Mouse (Mus musculus): ENCODE measurements at regions not wholly inside any gene's neighbourhood (a gene's known extent, or its start where the extent isn't known, plus 50 kb on each side); places are given as distances from the start of the nearest gene placed in this dataset.

DNA sequence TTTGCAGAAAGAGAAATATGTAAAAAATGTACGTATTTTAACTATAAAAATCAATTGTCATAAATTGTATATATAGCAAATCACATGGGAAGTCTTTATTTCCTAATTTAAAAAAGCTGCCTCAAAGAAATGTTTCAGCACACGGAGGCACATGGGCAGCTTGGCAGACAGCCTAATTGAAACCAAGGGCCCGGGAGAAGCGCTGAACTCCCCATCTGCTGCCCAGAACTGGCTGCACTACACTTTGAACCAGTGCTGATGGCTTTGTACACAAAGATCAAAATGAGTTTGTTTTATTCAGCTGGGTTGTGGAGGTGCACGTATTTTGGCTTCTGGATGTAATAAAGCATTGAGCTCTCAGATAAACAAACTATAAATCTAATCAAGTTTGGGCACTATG is 100.2 kb upstream of the Rspo3 start:
- Histone ChIP-seq H3K36me3 (ENCODE audit: control insufficient read depth, insufficient read depth, low read length, poor library complexity, severe bottlenecking) (no peaks in the 10 kb centered on the region), H3K9me3 (ENCODE audit: control insufficient read depth, insufficient read depth, low read depth, low read length) (no peaks in the 10 kb centered on the region), H3K4me1 (ENCODE audit: control insufficient read depth in 2 of 2, insufficient read depth in 2 of 2, low read length in 2 of 2, poor library complexity in 1 of 2) (no peaks in the 10 kb centered on the region), H3K4me3 (ENCODE audit: insufficient read depth in 1 of 2, low read depth in 1 of 2, low read length in 2 of 2, poor library complexity in 1 of 2, severe bottlenecking in 1 of 2) (no peak overlapping the region), H3K9ac (ENCODE audit: insufficient read depth, low read depth, low read length, poor library complexity, severe bottlenecking) (no peak overlapping the region), H3K27ac (ENCODE audit: insufficient read depth, low read depth, low read length, poor library complexity, severe bottlenecking) (no peak overlapping the region)
- TF ChIP-seq ZNF384 (IDR thresholded peaks at IDR 0.05; ENCODE audit: low read depth, low read length) (no peak), ZC3H11A (IDR thresholded peaks at IDR 0.05; ENCODE audit: borderline replicate concordance, low read depth, low read length) (no peak)
- DNase-seq (ENCODE audit: low read depth, low spot score), result no peak
- in situ Hi-C loops (cut with MboI; ENCODE audit: low sequenced_read_pairs in 2 of 2, unreplicated experiment in 2 of 2), result no loop called here

DNA sequence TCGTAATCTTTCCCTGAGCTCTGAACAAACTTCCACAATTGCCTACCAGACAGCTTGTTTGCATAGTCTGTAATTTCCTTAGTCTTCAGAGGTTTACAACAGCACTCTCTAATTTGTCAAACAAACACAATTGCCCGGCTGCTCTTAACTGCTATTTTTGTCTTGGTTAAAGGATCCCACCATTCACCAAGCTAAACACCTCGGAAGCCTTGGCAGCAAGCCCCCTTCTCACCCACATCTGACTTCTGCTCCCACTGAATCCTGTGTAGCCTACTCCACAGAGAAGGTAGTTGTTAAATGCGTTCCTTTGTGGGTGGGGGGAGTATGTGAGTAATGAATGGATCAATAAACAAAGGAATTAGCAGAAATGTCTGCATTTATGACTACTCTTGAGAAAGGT is 59.8 kb upstream of the Rspo3 start:
- DNase-seq (ENCODE audit: low read depth, low spot score), result peak; percentile 6
- Histone ChIP-seq H3K27ac (ENCODE audit: insufficient read depth, low read depth, low read length, poor library complexity, severe bottlenecking) (no peak overlapping the region), H3K9me3 (ENCODE audit: control insufficient read depth, insufficient read depth, low read depth, low read length) (no peaks in the 10 kb centered on the region), H3K36me3 (ENCODE audit: control insufficient read depth, insufficient read depth, low read length, poor library complexity, severe bottlenecking) (no peaks in the 10 kb centered on the region), H3K4me3 (ENCODE audit: insufficient read depth in 1 of 2, low read depth in 1 of 2, low read length in 2 of 2, poor library complexity in 1 of 2, severe bottlenecking in 1 of 2) (no peak overlapping the region), H3K9ac (ENCODE audit: insufficient read depth, low read depth, low read length, poor library complexity, severe bottlenecking) (no peak overlapping the region), H3K4me1 (ENCODE audit: control insufficient read depth in 2 of 2, insufficient read depth in 2 of 2, low read length in 2 of 2, poor library complexity in 1 of 2) (no peaks in the 10 kb centered on the region)
- TF ChIP-seq ZNF384 (IDR thresholded peaks at IDR 0.05; ENCODE audit: low read depth, low read length), result no peak
- no peak for TF ChIP-seq ZC3H11A (IDR thresholded peaks at IDR 0.05; ENCODE audit: borderline replicate concordance, low read depth, low read length)
- in situ Hi-C loops (cut with MboI; ENCODE audit: low sequenced_read_pairs in 2 of 2, unreplicated experiment in 2 of 2), result no loop called here

DNA sequence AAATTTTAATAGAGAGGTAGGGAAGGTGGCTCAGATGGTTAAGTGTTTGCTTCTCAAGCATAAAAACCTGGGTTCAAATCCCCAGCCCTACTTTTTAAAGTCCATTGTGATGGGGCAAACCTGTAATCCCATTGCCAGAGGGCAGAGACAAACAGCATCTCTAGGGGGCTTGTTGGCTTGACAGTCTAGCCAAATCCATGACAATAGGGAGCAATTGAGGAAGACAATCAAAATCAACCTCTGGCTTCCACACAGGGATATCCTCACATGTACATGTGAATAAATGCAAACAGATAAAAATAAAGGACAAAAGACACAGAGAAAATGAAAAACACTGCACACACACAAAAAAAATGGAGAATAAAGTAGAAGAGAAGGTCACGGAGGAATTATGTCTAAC is 59.3 kb upstream of the Rspo3 start:
- Histone ChIP-seq H3K27ac (ENCODE audit: insufficient read depth, low read depth, low read length, poor library complexity, severe bottlenecking) (no peak overlapping the region), H3K4me1 (ENCODE audit: control insufficient read depth in 2 of 2, insufficient read depth in 2 of 2, low read length in 2 of 2, poor library complexity in 1 of 2) (no peaks in the 10 kb centered on the region), H3K9me3 (ENCODE audit: control insufficient read depth, insufficient read depth, low read depth, low read length) (no peaks in the 10 kb centered on the region), H3K9ac (ENCODE audit: insufficient read depth, low read depth, low read length, poor library complexity, severe bottlenecking) (no peak overlapping the region), H3K4me3 (ENCODE audit: insufficient read depth in 1 of 2, low read depth in 1 of 2, low read length in 2 of 2, poor library complexity in 1 of 2, severe bottlenecking in 1 of 2) (no peak overlapping the region), H3K36me3 (ENCODE audit: control insufficient read depth, insufficient read depth, low read length, poor library complexity, severe bottlenecking) (no peaks in the 10 kb centered on the region)
- no peak for TF ChIP-seq ZNF384 (IDR thresholded peaks at IDR 0.05; ENCODE audit: low read depth, low read length)
- no peak for TF ChIP-seq HCFC1 (IDR thresholded peaks at IDR 0.05; ENCODE audit: borderline replicate concordance, insufficient read depth, low read length)
- no peak for TF ChIP-seq MAFK (IDR thresholded peaks at IDR 0.05; ENCODE audit: insufficient read depth, low read depth, low read length)
- no peak for TF ChIP-seq ZC3H11A (IDR thresholded peaks at IDR 0.05; ENCODE audit: borderline replicate concordance, low read depth, low read length)
- no peak for TF ChIP-seq CHD2 (IDR thresholded peaks at IDR 0.05; ENCODE audit: low read depth, low read length)
- DNase-seq (ENCODE audit: low read depth, low spot score), result peak; percentile 41
- in situ Hi-C loops (cut with MboI; ENCODE audit: low sequenced_read_pairs in 2 of 2, unreplicated experiment in 2 of 2), result no loop called here

DNA sequence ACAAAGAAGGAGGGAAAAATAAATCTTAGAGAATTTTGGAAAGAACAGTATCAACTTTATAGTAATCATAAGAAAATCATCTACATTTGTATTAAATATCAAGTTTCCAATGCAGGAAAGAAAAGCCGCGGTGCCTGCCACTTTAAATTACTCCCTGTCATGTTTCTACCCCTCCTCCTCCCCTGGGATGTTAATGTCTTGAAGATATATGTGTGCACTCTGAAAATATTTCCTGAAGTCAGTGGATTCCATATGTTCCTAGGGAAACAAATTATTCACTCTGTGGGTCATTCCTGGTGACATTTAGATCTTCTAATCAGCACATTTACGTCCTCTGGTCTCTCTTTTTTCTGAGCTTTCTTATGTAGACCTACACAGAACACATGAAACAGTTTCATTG is 57.2 kb upstream of the Rspo3 start:
- no peaks in the 10 kb centered on the region for H3K9me3 ChIP-seq (ENCODE audit: control insufficient read depth, insufficient read depth, low read depth, low read length)
- TF ChIP-seq MAFK (IDR thresholded peaks at IDR 0.05; ENCODE audit: insufficient read depth, low read depth, low read length), result no peak
- TF ChIP-seq CHD2 (IDR thresholded peaks at IDR 0.05; ENCODE audit: low read depth, low read length), result no peak
- TF ChIP-seq HCFC1 (IDR thresholded peaks at IDR 0.05; ENCODE audit: borderline replicate concordance, insufficient read depth, low read length), result no peak
- TF ChIP-seq ZNF384 (IDR thresholded peaks at IDR 0.05; ENCODE audit: low read depth, low read length), result no peak
- no peak for TF ChIP-seq ZC3H11A (IDR thresholded peaks at IDR 0.05; ENCODE audit: borderline replicate concordance, low read depth, low read length)
- H3K4me1 ChIP-seq (ENCODE audit: control insufficient read depth in 2 of 2, insufficient read depth in 2 of 2, low read length in 2 of 2, poor library complexity in 1 of 2), result no peaks in the 10 kb centered on the region
- DNase-seq (ENCODE audit: low read depth, low spot score), result no peak
- H3K9ac ChIP-seq (ENCODE audit: insufficient read depth, low read depth, low read length, poor library complexity, severe bottlenecking), result no peak overlapping the region
- no peak overlapping the region for H3K27ac ChIP-seq (ENCODE audit: insufficient read depth, low read depth, low read length, poor library complexity, severe bottlenecking)
- no peaks in the 10 kb centered on the region for H3K36me3 ChIP-seq (ENCODE audit: control insufficient read depth, insufficient read depth, low read length, poor library complexity, severe bottlenecking)
- in situ Hi-C loops (cut with MboI; ENCODE audit: low sequenced_read_pairs in 2 of 2, unreplicated experiment in 2 of 2), result no loop called here
- no peak overlapping the region for H3K4me3 ChIP-seq (ENCODE audit: insufficient read depth in 1 of 2, low read depth in 1 of 2, low read length in 2 of 2, poor library complexity in 1 of 2, severe bottlenecking in 1 of 2)

DNA sequence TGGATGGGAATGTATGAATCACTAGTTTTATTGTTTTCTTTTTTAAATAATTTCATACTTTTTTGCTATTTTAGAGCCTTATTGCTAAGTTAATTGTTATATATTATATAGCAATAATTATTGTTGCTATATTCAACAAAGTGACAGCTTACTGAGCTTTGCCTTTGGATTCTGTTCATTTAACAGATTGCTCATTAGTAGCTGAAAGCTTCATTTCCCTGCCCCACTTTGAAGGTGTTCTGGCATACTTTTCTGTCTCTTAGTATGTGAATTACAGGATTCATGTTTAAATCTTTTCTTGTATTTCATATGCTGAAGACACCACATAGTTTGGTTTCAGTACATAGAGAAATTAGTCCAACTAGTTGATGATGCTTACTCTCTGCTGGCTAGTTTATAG is 54.5 kb upstream of the Rspo3 start:
- Histone ChIP-seq H3K36me3 (ENCODE audit: control insufficient read depth, insufficient read depth, low read length, poor library complexity, severe bottlenecking) (no peaks in the 10 kb centered on the region), H3K4me1 (ENCODE audit: control insufficient read depth in 2 of 2, insufficient read depth in 2 of 2, low read length in 2 of 2, poor library complexity in 1 of 2) (no peaks in the 10 kb centered on the region), H3K27ac (ENCODE audit: insufficient read depth, low read depth, low read length, poor library complexity, severe bottlenecking) (no peak overlapping the region), H3K9me3 (ENCODE audit: control insufficient read depth, insufficient read depth, low read depth, low read length) (no peaks in the 10 kb centered on the region), H3K4me3 (ENCODE audit: insufficient read depth in 1 of 2, low read depth in 1 of 2, low read length in 2 of 2, poor library complexity in 1 of 2, severe bottlenecking in 1 of 2) (no peak overlapping the region), H3K9ac (ENCODE audit: insufficient read depth, low read depth, low read length, poor library complexity, severe bottlenecking) (no peak overlapping the region)
- no peak for DNase-seq (ENCODE audit: low read depth, low spot score)
- in situ Hi-C loops (cut with MboI; ENCODE audit: low sequenced_read_pairs in 2 of 2, unreplicated experiment in 2 of 2), result no loop called here
- TF ChIP-seq MAFK (IDR thresholded peaks at IDR 0.05; ENCODE audit: insufficient read depth, low read depth, low read length) (no peak), HCFC1 (IDR thresholded peaks at IDR 0.05; ENCODE audit: borderline replicate concordance, insufficient read depth, low read length) (no peak), ZC3H11A (IDR thresholded peaks at IDR 0.05; ENCODE audit: borderline replicate concordance, low read depth, low read length) (no peak), ZNF384 (IDR thresholded peaks at IDR 0.05; ENCODE audit: low read depth, low read length) (no peak), CHD2 (IDR thresholded peaks at IDR 0.05; ENCODE audit: low read depth, low read length) (no peak)
